ENCODE assay signal across 15 mouse cellular contexts in genomic region chr1:154476671-154477070, GRCm38 (mm10).
"Had no signal": no experiment of that assay in that cellular context is flagged by ENCODE, and none has a peak within 500 bp of the region (broad histone marks: within the 10 kb centered on the region; RNA-seq: fewer than 3 reads in every experiment).

No protein-coding gene starts in this region.

- H3K27ac ChIP-seq: lung, embryonic 15.5 days; macrophage; midbrain, embryonic 13.5 days; midbrain, embryonic 15.5 days; neural tube, embryonic 12.5 days had no signal

- DNase-seq: lung, adult 2 months; lung, postnatal 14 days; lung, postnatal 36 days; right cerebral cortex, postnatal 14 days; right cerebral cortex, postnatal 4 days; spleen, adult 18-20 months; thymus, adult 2 months; thymus, postnatal 25 days; thymus, postnatal 4 days had no signal

- H3K4me3 ChIP-seq: lung, embryonic 15.5 days; megakaryocyte, embryonic 14.5 days; midbrain, embryonic 13.5 days; midbrain, embryonic 15.5 days; neural tube, embryonic 12.5 days had no signal
